Mouse (Mus musculus): ENCODE results near the gene Uba6.

The Uba6 gene

DNA sequence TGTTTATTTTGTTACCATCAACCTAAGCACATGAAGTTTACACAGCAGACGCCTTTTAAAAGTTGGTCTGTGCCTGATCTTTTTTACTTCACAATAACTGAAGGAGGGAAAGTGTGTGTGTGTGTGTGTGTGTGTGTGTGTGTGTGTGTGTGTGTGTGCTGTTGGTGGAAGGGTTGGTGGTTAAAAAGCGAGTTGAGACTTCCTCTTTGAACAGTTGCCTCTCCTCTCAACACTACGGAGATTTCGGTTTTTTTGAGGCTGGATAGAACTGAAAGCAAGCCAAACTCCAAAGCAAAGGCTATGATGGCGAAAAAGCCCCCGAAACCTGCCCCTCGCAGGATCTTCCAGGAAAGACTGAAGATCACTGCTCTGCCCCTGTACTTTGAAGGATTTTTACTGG, 101.1 kb downstream of the Uba6 start, which contains the start of gene Stap1:
Gene Stap1 (plus strand): TSS at position 209 of the 400 bp plus-strand sequence.
- DNase-seq = no peak

DNA sequence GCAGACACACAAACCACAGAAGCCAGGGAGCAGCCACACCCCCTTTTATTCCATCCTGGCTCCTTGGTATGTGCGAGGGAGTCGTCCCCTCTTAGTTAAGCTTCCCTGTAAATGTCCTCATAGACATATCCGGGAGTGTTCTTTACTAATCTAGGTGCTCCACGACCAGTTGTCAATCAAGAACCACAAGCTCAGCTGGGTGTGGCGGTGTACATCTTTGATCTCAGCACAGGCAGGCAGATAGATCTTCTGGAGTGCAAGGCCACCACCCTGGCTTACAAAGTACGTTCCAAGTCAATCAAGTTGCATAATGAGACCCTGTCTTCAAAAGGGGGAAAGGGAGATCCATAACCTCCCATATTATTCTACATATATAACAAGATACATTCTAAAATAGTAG, 103.5 kb downstream of the Uba6 start:
- DNase-seq = no peak

- no peak for DNase-seq
Observed at GRCm38 (mm10) chr5:86068451-86068850, 104.2 kb downstream of the Uba6 start.

DNA sequence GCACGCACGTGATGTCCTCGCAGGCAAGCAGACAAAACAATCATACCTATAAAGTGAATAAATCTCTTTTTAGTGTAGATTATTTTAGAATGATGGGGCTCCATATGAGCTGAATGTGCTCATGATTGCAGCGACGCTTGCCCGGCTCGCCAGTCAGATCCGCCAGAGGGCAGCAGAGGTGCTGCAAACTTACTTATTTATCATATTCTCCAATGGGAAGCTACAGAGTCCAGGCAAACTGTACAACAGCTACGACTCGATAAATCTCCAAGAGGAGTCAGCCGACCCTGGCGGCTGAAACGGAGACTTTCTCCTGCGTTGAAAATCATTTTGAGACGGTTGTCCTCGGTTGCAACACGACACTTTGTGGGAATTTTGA, 106.1 kb downstream of the Uba6 start:
- DNase-seq = peak; percentile 92

DNA sequence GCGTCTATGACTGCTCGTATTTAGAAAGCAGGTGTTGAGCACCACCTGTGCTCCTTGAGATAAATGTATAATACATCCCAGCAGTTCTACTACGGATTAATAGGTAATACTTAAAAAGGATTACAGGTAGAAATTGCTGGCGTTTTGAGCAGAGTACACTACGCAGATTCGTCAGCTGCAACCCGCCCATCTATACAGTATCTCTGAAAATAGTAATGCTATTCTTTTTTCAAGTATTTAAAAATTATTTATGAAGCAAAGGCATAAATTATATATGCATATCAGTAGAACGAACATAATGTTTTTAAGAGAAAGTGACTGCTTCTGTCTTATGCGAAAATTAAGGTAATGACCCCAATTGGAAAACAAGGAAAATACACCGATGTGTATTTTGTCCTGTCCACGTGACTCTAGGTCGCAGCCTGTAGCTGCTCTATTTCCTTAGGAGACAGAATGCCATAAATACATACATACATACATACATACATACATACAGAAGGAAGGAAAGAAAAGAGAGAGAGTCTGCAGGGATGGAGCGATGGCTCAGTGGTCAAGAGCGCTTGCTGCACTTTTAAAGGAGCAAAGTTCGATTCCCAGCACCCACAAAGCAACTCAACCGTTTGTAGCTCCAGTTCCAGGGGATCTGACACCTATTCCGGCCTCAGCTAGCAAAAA, 106.6 kb downstream of the Uba6 start:
- no peak for DNase-seq

GRCm38 (mm10) chr5:86065101-86065875, 107.3 kb downstream of the Uba6 start, which contains the start of gene Cenpc1:
Gene Cenpc1, minus strand, starts transcription at chr5:86065583.
- peak; percentile 98 for DNase-seq

GRCm38 (mm10) chr5:86063501-86063900, 109.1 kb downstream of the Uba6 start:
- no peak for DNase-seq

Measured in kidney, adult 18-20 months (tissue).